Mouse (Mus musculus) bone marrow macrophage, adult 2 months (primary cell): ENCODE data around the gene Carhsp1.

Experiments
- CTCF ChIP-seq: IDR thresholded peaks from 2 replicates; pipeline ENCODE4 v1.5.1; 2012; ENCODE audit warnings: low read depth, mild to moderate bottlenecking, low read length, moderate library complexity
- POLR2A ChIP-seq: IDR thresholded peaks from 2 replicates; pipeline ENCODE4 v1.6.1; 2012; ENCODE audit warnings: mild to moderate bottlenecking, low read depth, low read length, borderline replicate concordance

- no peak for TF ChIP-seq POLR2A
- no peak for TF ChIP-seq CTCF
These were observed 34.5 kb downstream of the Carhsp1 start, which contains the start of the genes Pmm2 and Tmem186 for GRCm38 (mm10) chr16:8637217-8638051.
